Mouse (Mus musculus) thymus, adult 2 months (tissue): ENCODE measurements around the gene Galnt13. TPM values are rescaled to one million over a fixed set of nuclear protein-coding genes. Genes with fewer than 3 reads are reported as not detected.
"Not testable (repeated sequence)": the region's sequence is repeated elsewhere in the genome, so short reads cannot be mapped to it uniquely, and the experiment has no call there.

Experiments
- DNase-seq: peaks from one replicate; pipeline ENCODE4 v3.0.0; 2021
- H3K27ac ChIP-seq: fragments of 200-500 bp; 2 replicates; pipeline ENCODE4 v1.5.1; 2012; ENCODE audit warnings: low read length, control low read depth; ENCODE audit not compliant: control insufficient read depth, insufficient read depth
- H3K27me3 ChIP-seq: fragments of 200-500 bp; 2 replicates; pipeline ENCODE4 v1.6.1; 2012; ENCODE audit warnings: mild to moderate bottlenecking, low read length, moderate library complexity, mixed read lengths; ENCODE audit not compliant: control insufficient read depth, insufficient read depth
- H3K36me3 ChIP-seq: fragments of 200-500 bp; 2 replicates; pipeline ENCODE4 v1.6.1; 2012; ENCODE audit warnings: mild to moderate bottlenecking, low read length, moderate library complexity; ENCODE audit not compliant: control insufficient read depth, insufficient read depth
- H3K4me1 ChIP-seq: fragments of 200-500 bp; replicated peaks from 2 replicates; pipeline ENCODE4 v1.6.1; 2012; ENCODE audit warnings: low read length; ENCODE audit not compliant: control insufficient read depth, insufficient read depth
- H3K4me3 ChIP-seq: fragments of 200-500 bp; 2 replicates; pipeline ENCODE4 v1.5.1; 2012; ENCODE audit warnings: mild to moderate bottlenecking, low read length, control low read depth, moderate library complexity; ENCODE audit not compliant: control insufficient read depth, insufficient read depth
- CTCF ChIP-seq: fragments of 200-500 bp; IDR thresholded peaks from 2 replicates; pipeline ENCODE4 v1.5.1; 2012; ENCODE audit warnings: mild to moderate bottlenecking, control low read depth, low read length, moderate library complexity, borderline replicate concordance; ENCODE audit not compliant: control insufficient read depth, poor library complexity, insufficient read depth; ENCODE audit errors: extremely low read depth
- POLR2A ChIP-seq: fragments of 200-500 bp; IDR thresholded peaks from 2 replicates; pipeline ENCODE4 v1.6.1; 2012; ENCODE audit warnings: mild to moderate bottlenecking, low read length, control low read depth, moderate library complexity; ENCODE audit not compliant: control insufficient read depth, poor library complexity, insufficient read depth; ENCODE audit errors: extremely low read depth
- WGBS: fragments of 180-500 bp; shearing (Covaris S2); methylation state at CpG from one replicate; pipeline ENCODE4 v1.1.7; 2018; 5-methylcytosine and 5-hydroxymethylcytosine counted together
- polyA plus RNA-seq: library from polyadenylated mRNA; depleted of rRNA; stranded (reverse); fragments of >200 nt; gene quantifications from 2 replicates; pipeline ENCODE4 v1.2.3, GENCODE M21; 2012

Galnt13 gene
- polyA plus RNA-seq, 1 experiment: not detected

GRCm38 (mm10) chr2:54906282-54907060 lies 470.4 kb downstream of the Galnt13 start:
- H3K27me3 ChIP-seq: no peaks in the 10 kb centered on the region
- 94% methylated on average over 7 of the region's 7 CpGs for WGBS
- H3K36me3 ChIP-seq: no peaks in the 10 kb centered on the region
- no peaks in the 10 kb centered on the region for H3K4me1 ChIP-seq
- DNase-seq: no peak
- no peak overlapping the region for H3K4me3 ChIP-seq
- TF ChIP-seq POLR2A (no peak), CTCF (no peak)
- H3K27ac ChIP-seq: no peak overlapping the region

- H3K27me3 ChIP-seq: no peaks in the 10 kb centered on the region
- TF ChIP-seq POLR2A (no peak), CTCF (no peak)
- WGBS: 81% methylated on average over 1 of the region's 1 CpGs
Measured at GRCm38 (mm10) chr2:54915088-54915670, 479.1 kb downstream of the Galnt13 start.

DNA sequence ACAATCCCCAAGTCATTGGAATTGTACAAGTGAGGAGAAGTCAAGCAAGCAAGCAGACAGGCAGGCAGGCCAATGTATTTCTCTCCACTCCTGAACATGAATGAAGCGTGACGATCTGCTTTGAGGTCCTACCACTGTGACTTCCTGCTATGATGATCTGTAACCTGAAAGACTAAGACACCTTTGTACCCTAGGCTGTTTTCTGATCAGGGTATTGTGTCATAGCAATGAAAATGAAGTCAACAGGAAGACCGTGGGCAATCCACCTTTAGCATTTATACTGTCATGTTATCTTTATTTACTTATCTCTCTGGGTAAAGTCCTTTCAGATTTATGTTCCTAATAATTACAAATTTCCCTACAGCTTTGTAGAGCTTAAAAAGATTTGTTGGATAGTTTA lies 500.3 kb downstream of the Galnt13 start:
- H3K4me3 ChIP-seq: no peak overlapping the region
- no peak overlapping the region for H3K27ac ChIP-seq
- 91% methylated on average over 3 of the region's 3 CpGs for WGBS
- no peak for DNase-seq
- H3K4me1 ChIP-seq: no peaks in the 10 kb centered on the region
- no peaks in the 10 kb centered on the region for H3K27me3 ChIP-seq
- no peaks in the 10 kb centered on the region for H3K36me3 ChIP-seq
- TF ChIP-seq CTCF (no peak), POLR2A (no peak)

More at GRCm38 (mm10) chr2:54915088-54915670, 479.1 kb downstream of the Galnt13 start:
- DNase-seq: no peak
- no peaks in the 10 kb centered on the region for H3K4me1 ChIP-seq
- H3K4me3 ChIP-seq: no peak overlapping the region
- H3K36me3 ChIP-seq: no peaks in the 10 kb centered on the region
- H3K27ac ChIP-seq: no peak overlapping the region

DNA sequence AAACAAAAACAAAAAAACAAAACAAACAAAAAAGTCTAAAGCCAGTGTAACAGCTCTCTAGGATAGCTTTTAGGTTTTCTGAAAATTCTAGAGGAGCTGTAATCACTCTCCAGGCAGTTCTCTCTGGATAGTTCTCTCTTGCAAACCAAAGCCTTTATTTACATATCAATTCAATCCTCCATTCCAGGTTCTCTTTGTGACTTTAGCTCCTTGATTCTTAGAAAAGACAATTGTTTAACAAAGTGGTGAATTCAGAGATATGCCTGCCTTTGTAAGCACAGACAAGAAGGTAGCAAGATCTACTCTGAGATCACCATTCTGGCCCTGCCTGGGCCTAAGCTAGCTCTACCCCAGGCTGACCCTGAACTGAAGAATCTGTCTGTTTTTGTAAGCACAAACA lies 501.2 kb downstream of the Galnt13 start:
- Histone ChIP-seq H3K4me3 (no peak overlapping the region), H3K36me3 (no peaks in the 10 kb centered on the region), H3K4me1 (no peaks in the 10 kb centered on the region), H3K27ac (no peak overlapping the region), H3K27me3 (no peaks in the 10 kb centered on the region)
- DNase-seq: no peak
- TF ChIP-seq POLR2A (no peak), CTCF (no peak)

GRCm38 (mm10) chr2:54938075-54938474 lies 502.0 kb downstream of the Galnt13 start:
- Histone ChIP-seq H3K4me3 (no peak overlapping the region), H3K36me3 (no peaks in the 10 kb centered on the region), H3K4me1 (no peaks in the 10 kb centered on the region), H3K27me3 (no peaks in the 10 kb centered on the region), H3K27ac (no peak overlapping the region)
- DNase-seq: no peak
- TF ChIP-seq POLR2A (no peak), CTCF (no peak)

DNA sequence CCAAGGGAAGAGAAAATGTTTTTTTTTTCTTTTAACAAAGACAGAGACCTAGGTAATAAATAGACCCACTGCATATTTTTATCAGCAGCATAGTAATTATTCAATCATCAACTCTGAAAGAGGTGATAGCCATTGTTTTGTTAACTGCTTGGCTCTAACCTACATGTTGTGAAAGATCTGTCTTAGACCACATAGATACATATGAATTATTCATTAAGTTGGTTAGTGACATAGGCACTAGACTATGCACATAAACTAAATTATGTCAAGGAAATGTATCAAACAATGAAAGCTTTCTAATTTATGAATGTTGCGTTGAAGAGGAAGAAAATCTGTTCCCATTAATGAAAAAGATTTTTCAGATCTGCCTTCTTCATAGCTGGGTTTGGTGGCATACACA lies 507.3 kb downstream of the Galnt13 start:
- no peaks in the 10 kb centered on the region for H3K27me3 ChIP-seq
- no peaks in the 10 kb centered on the region for H3K36me3 ChIP-seq
- no peaks in the 10 kb centered on the region for H3K4me1 ChIP-seq
- no peak overlapping the region for H3K27ac ChIP-seq
- TF ChIP-seq CTCF: no peak
- no peak for TF ChIP-seq POLR2A
- no peak overlapping the region for H3K4me3 ChIP-seq
- WGBS: 94% methylated on average over 1 of the region's 1 CpGs
- no peak for DNase-seq

- H3K27ac ChIP-seq: no peak overlapping the region
- 92% methylated on average over 1 of the region's 1 CpGs for WGBS
- no peak for TF ChIP-seq POLR2A
- TF ChIP-seq CTCF: no peak
- H3K4me3 ChIP-seq: no peak overlapping the region
- no peaks in the 10 kb centered on the region for H3K27me3 ChIP-seq
- no peak for DNase-seq
- H3K36me3 ChIP-seq: no peaks in the 10 kb centered on the region
- H3K4me1 ChIP-seq: no peaks in the 10 kb centered on the region
Measured at GRCm38 (mm10) chr2:54983839-54984238, 547.7 kb downstream of the Galnt13 start.

- H3K4me3 ChIP-seq, DNase-seq, H3K27me3 ChIP-seq, H3K27ac ChIP-seq, H3K4me1 ChIP-seq, H3K36me3 ChIP-seq: not testable (repeated sequence)
- no CpG with 5 or more reads among the region's 5 CpGs for WGBS
Measured at GRCm38 (mm10) chr2:55022539-55022938, 586.4 kb downstream of the Galnt13 start.
